Mouse (Mus musculus) hindbrain, postnatal 0 days (tissue): ENCODE measurements at regions not wholly inside any gene's neighbourhood (a gene's known extent, or its start where the extent isn't known, plus 50 kb on each side); places are given as distances from the start of the nearest gene placed in this dataset.
A peak's percentile ranks its signal among the peaks of the same experiment; 100 is the strongest.

Experiments used
- ATAC-seq: fragments of 200-750 bp; cut with Nextera tagmentation; 2 replicates; pipeline ENCODE4 v1.8.0; 2017; ENCODE audit warnings: mild to moderate bottlenecking, moderate TSS enrichment, moderate library complexity
- DNase-seq: peaks from one replicate; pipeline ENCODE4 v3.0.0-alpha.2; 2015; ENCODE audit warnings: low spot score
- H3K27ac ChIP-seq: fragments of 300-500 bp; sonication (generic); 2 replicates; pipeline ENCODE4 v1.5.1; 2014; ENCODE audit warnings: mild to moderate bottlenecking
- H3K27me3 ChIP-seq: fragments of 300-500 bp; sonication (generic); 2 replicates; pipeline ENCODE4 v1.6.1; 2014; ENCODE audit warnings: low read length, mixed read lengths; ENCODE audit not compliant: insufficient read depth
- H3K36me3 ChIP-seq: fragments of 300-500 bp; sonication (generic); 2 replicates; pipeline ENCODE4 v1.6.1; 2014; ENCODE audit warnings: low read length, mixed read lengths; ENCODE audit not compliant: insufficient read depth
- H3K4me1 ChIP-seq: fragments of 300-500 bp; sonication (generic); 2 replicates; pipeline ENCODE4 v1.6.1; 2014; ENCODE audit warnings: antibody characterized with exemption, low read length, mixed read lengths; ENCODE audit not compliant: insufficient read depth
- H3K4me2 ChIP-seq: fragments of 300-500 bp; sonication (generic); 2 replicates; pipeline ENCODE4 v1.6.1; 2014; ENCODE audit warnings: low read depth, mild to moderate bottlenecking, low read length, moderate library complexity, mixed read lengths
- H3K4me3 ChIP-seq: fragments of 300-500 bp; sonication (generic); 2 replicates; pipeline ENCODE4 v1.5.1; 2014; ENCODE audit warnings: low read length
- H3K9ac ChIP-seq: fragments of 300-500 bp; sonication (generic); replicated peaks from 2 replicates; pipeline ENCODE4 v1.6.1; 2014; ENCODE audit warnings: mild to moderate bottlenecking, low read length, moderate library complexity, mixed read lengths
- H3K9me3 ChIP-seq: fragments of 300-500 bp; sonication (generic); 2 replicates; pipeline ENCODE4 v1.6.1; 2016; ENCODE audit warnings: low read length, mixed read lengths
- CTCF ChIP-seq: IDR thresholded peaks from 2 replicates; pipeline ENCODE4 v1.5.1; 2016; ENCODE audit warnings: antibody characterized with exemption, control low read depth, low read depth
- WGBS: fragments of 180-500 bp; shearing (Covaris S2); extraction: QIAGEN DNeasy Blood & Tissue Kit; methylation state at CpG from one replicate; pipeline ENCODE4 v1.1.7; 2014; 5-methylcytosine and 5-hydroxymethylcytosine counted together

GRCm38 (mm10) chr13:107830281-107830680, 214.0 kb upstream of the Smim15 start:
- peak overlapping the region; percentile 58; the same call in 1 of the 2 replicates for H3K4me2 ChIP-seq
- H3K9ac ChIP-seq = no peak overlapping the region
- WGBS = 56% methylated on average over 2 of the region's 2 CpGs
- H3K27ac ChIP-seq = no peak overlapping the region
- DNase-seq = no peak
- no peaks in the 10 kb centered on the region for H3K27me3 ChIP-seq
- no peak for ATAC-seq
- H3K4me1 ChIP-seq = no peaks in the 10 kb centered on the region; the same call in 1 of the 2 replicates
- no peaks in the 10 kb centered on the region for H3K9me3 ChIP-seq
- no peaks in the 10 kb centered on the region for H3K36me3 ChIP-seq
- no peak for TF ChIP-seq CTCF
- H3K4me3 ChIP-seq = no peak overlapping the region

- 0 out of 2 replicates have a peak, but pooled peaks have one; percentile 8 for TF ChIP-seq CTCF
- Histone ChIP-seq H3K9me3 (no peaks in the 10 kb centered on the region), H3K27ac (no peak overlapping the region), H3K4me1 (no peaks in the 10 kb centered on the region; the same call in 1 of the 2 replicates), H3K4me3 (no peak overlapping the region), H3K27me3 (no peaks in the 10 kb centered on the region), H3K9ac (no peak overlapping the region), H3K4me2 (no peak overlapping the region), H3K36me3 (no peaks in the 10 kb centered on the region)
- 91% methylated on average over 4 of the region's 4 CpGs for WGBS
- DNase-seq (no peak), ATAC-seq (no peak)
Measured at GRCm38 (mm10) chr13:107829861-107830260, 214.4 kb upstream of the Smim15 start.

GRCm38 (mm10) chr13:107825636-107826035, 218.6 kb upstream of the Smim15 start:
- H3K4me2 ChIP-seq = no peak overlapping the region
- no peak overlapping the region for H3K27ac ChIP-seq
- H3K27me3 ChIP-seq = no peaks in the 10 kb centered on the region
- no peak for ATAC-seq
- no peaks in the 10 kb centered on the region for H3K4me1 ChIP-seq
- WGBS = 88% methylated on average over 4 of the region's 4 CpGs
- TF ChIP-seq CTCF = no peak
- no peaks in the 10 kb centered on the region for H3K36me3 ChIP-seq
- H3K9ac ChIP-seq = no peak overlapping the region
- no peak for DNase-seq
- no peaks in the 10 kb centered on the region for H3K9me3 ChIP-seq
- no peak overlapping the region for H3K4me3 ChIP-seq

- H3K4me3 ChIP-seq = no peak overlapping the region
- no peaks in the 10 kb centered on the region for H3K27me3 ChIP-seq
- no peak for TF ChIP-seq CTCF
- no peaks in the 10 kb centered on the region for H3K36me3 ChIP-seq
- no peaks in the 10 kb centered on the region for H3K9me3 ChIP-seq
- no peak overlapping the region for H3K27ac ChIP-seq
- 75% methylated on average over 1 of the region's 1 CpGs for WGBS
- DNase-seq (no peak), ATAC-seq (no peak)
- H3K4me2 ChIP-seq = no peak overlapping the region
- H3K9ac ChIP-seq = no peak overlapping the region
- H3K4me1 ChIP-seq = no peaks in the 10 kb centered on the region; the same call in 1 of the 2 replicates
Measured at GRCm38 (mm10) chr13:107823342-107823741, 220.9 kb upstream of the Smim15 start.

- DNase-seq = no peak
- H3K4me2 ChIP-seq = no peak overlapping the region
- no peaks in the 10 kb centered on the region for H3K36me3 ChIP-seq
- ATAC-seq = no peak
- no peaks in the 10 kb centered on the region; the same call in 1 of the 2 replicates for H3K4me1 ChIP-seq
- H3K27ac ChIP-seq = no peak overlapping the region
- TF ChIP-seq CTCF = no peak
- H3K4me3 ChIP-seq = no peak overlapping the region
- no peak overlapping the region for H3K9ac ChIP-seq
- no peaks in the 10 kb centered on the region for H3K9me3 ChIP-seq
- 76% methylated on average over 2 of the region's 2 CpGs for WGBS
- H3K27me3 ChIP-seq = no peaks in the 10 kb centered on the region
Measured at GRCm38 (mm10) chr13:107822198-107822597, 222.0 kb upstream of the Smim15 start.

- ATAC-seq = 0 out of 2 replicates have a peak, but pooled peaks have one; percentile 38
- WGBS = 15% methylated on average over 9 of the region's 9 CpGs
- Histone ChIP-seq H3K9me3 (no peaks in the 10 kb centered on the region), H3K9ac (no peak overlapping the region), H3K36me3 (no peaks in the 10 kb centered on the region), H3K27me3 (no peaks in the 10 kb centered on the region), H3K4me3 (no peak overlapping the region), H3K4me2 (no peak overlapping the region), H3K27ac (no peak overlapping the region), H3K4me1 (peaks cover 8% of the 10 kb centered on the region; the same call in 1 of the 2 replicates)
- DNase-seq = no peak
- no peak for TF ChIP-seq CTCF
Measured at GRCm38 (mm10) chr13:107813562-107814161, 230.6 kb upstream of the Smim15 start.

GRCm38 (mm10) chr13:107812014-107812413, 232.2 kb upstream of the Smim15 start:
- TF ChIP-seq CTCF = no peak
- 25% methylated on average over 5 of the region's 5 CpGs for WGBS
- peaks cover 8% of the 10 kb centered on the region; the same call in 1 of the 2 replicates for H3K4me1 ChIP-seq
- no peaks in the 10 kb centered on the region for H3K27me3 ChIP-seq
- no peaks in the 10 kb centered on the region for H3K9me3 ChIP-seq
- DNase-seq = no peak
- no peak overlapping the region for H3K9ac ChIP-seq
- H3K4me2 ChIP-seq = no peak overlapping the region
- H3K27ac ChIP-seq = no peak overlapping the region
- no peak overlapping the region for H3K4me3 ChIP-seq
- no peaks in the 10 kb centered on the region for H3K36me3 ChIP-seq
- no peak for ATAC-seq
